Mouse (Mus musculus): Measurements from ENCODE around the gene Oaz3.

DNA sequence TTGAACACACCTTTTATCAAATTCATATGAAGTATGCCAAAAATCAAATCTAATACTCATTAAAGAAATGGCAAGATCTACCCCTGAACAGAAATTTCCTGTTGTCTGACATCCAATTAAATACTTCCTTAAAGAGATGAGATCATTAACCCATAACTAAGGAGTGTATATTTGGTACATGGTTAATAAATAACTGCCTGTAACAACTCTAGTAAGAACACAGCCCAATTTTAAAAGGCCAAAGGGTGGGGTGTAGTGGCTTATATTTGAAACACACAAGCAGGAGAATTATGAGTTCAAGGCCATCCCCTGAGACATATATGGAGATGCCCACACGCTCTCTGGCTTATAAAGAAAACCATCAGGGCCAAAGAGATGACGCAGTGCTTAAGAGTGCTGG lies 5.7 kb upstream of the Oaz3 start:
- TF ChIP-seq CTCF (IDR thresholded peaks at IDR 0.05; ENCODE audit: low read depth, low read length): no peak
- TF ChIP-seq POLR2A (IDR thresholded peaks at IDR 0.05; ENCODE audit: borderline replicate concordance, low read depth, low read length): no peak

Data from bone marrow macrophage, adult 2 months (primary cell).